Mouse (Mus musculus) small intestine, adult 2 months (tissue): ENCODE measurements at regions not wholly inside any gene's neighbourhood (a gene's known extent, or its start where the extent isn't known, plus 50 kb on each side); places are given as distances from the start of the nearest gene placed in this dataset.

Experiments used
- H3K27ac ChIP-seq: fragments of 200-500 bp; 2 replicates; pipeline ENCODE4 v1.5.1; 2012; ENCODE audit warnings: low read depth, low read length, control low read depth, inconsistent platforms; ENCODE audit not compliant: insufficient read depth
- H3K27me3 ChIP-seq: fragments of 200-500 bp; 2 replicates; pipeline ENCODE4 v1.6.1; 2012; ENCODE audit warnings: mild to moderate bottlenecking, moderate library complexity, low read length, inconsistent platforms; ENCODE audit not compliant: control insufficient read depth, insufficient read depth
- H3K36me3 ChIP-seq: fragments of 200-500 bp; 2 replicates; pipeline ENCODE4 v1.6.1; 2012; ENCODE audit warnings: mild to moderate bottlenecking, low read length, control low read depth, inconsistent platforms; ENCODE audit not compliant: control insufficient read depth, insufficient read depth
- H3K4me1 ChIP-seq: fragments of 200-500 bp; 2 replicates; pipeline ENCODE4 v1.6.1; 2012; ENCODE audit warnings: low read length, inconsistent platforms, mixed read lengths; ENCODE audit not compliant: control insufficient read depth, insufficient read depth, insufficient read length
- H3K4me3 ChIP-seq: fragments of 200-500 bp; 2 replicates; pipeline ENCODE4 v1.5.1; 2012; ENCODE audit warnings: low read depth, mild to moderate bottlenecking, control low read depth, inconsistent platforms, low read length, moderate library complexity
- CTCF ChIP-seq: fragments of 200-500 bp; IDR thresholded peaks from 2 replicates; pipeline ENCODE4 v1.5.1; 2012; ENCODE audit warnings: low read depth, mild to moderate bottlenecking, control low read depth, inconsistent platforms, low read length, moderate library complexity, mixed read lengths; ENCODE audit not compliant: insufficient replicate concordance, insufficient read length; ENCODE audit errors: extremely low read depth
- POLR2A ChIP-seq: fragments of 200-500 bp; IDR thresholded peaks from 2 replicates; pipeline ENCODE4 v1.6.1; 2012; ENCODE audit warnings: low read depth, mild to moderate bottlenecking, control low read depth, inconsistent platforms, low read length, moderate library complexity
- WGBS: fragments of 180-500 bp; shearing (Covaris S2); methylation state at CpG from one replicate; pipeline ENCODE4 v1.1.7; 2018; 5-methylcytosine and 5-hydroxymethylcytosine counted together

- H3K4me3 ChIP-seq = no peak overlapping the region
- H3K36me3 ChIP-seq = no peaks in the 10 kb centered on the region
- 65% methylated on average over 2 of the region's 2 CpGs for WGBS
- TF ChIP-seq CTCF (no peak), POLR2A (no peak)
- no peak overlapping the region for H3K27ac ChIP-seq
- no peaks in the 10 kb centered on the region for H3K4me1 ChIP-seq
- no peaks in the 10 kb centered on the region for H3K27me3 ChIP-seq
Measured at GRCm38 (mm10) chr6:117252361-117252760, 84.0 kb downstream of the Cxcl12 start.

DNA sequence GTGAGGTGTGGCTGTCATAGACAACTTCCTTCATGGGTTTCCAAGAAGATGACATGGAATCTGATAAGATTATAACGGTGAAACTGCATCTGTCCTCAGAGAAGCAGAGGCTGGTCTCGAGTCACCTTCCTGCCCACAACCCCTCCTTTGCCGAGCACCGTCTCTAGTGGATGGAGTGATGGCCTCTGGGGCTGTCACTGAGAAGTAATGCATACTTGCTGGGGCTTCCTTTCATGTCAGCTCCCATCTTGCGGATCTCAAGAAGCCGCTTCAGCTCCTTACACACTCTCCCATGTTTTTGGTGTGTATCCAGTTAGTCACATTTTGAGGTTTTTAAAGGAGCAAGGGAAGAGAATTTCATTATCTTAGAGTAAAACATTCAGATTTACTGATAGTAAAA, 84.7 kb downstream of the Cxcl12 start:
- Histone ChIP-seq H3K27me3 (no peaks in the 10 kb centered on the region), H3K4me3 (no peak overlapping the region), H3K4me1 (no peaks in the 10 kb centered on the region), H3K27ac (no peak overlapping the region), H3K36me3 (no peaks in the 10 kb centered on the region)
- 76% methylated on average over 6 of the region's 6 CpGs for WGBS
- TF ChIP-seq CTCF (no peak), POLR2A (no peak)

DNA sequence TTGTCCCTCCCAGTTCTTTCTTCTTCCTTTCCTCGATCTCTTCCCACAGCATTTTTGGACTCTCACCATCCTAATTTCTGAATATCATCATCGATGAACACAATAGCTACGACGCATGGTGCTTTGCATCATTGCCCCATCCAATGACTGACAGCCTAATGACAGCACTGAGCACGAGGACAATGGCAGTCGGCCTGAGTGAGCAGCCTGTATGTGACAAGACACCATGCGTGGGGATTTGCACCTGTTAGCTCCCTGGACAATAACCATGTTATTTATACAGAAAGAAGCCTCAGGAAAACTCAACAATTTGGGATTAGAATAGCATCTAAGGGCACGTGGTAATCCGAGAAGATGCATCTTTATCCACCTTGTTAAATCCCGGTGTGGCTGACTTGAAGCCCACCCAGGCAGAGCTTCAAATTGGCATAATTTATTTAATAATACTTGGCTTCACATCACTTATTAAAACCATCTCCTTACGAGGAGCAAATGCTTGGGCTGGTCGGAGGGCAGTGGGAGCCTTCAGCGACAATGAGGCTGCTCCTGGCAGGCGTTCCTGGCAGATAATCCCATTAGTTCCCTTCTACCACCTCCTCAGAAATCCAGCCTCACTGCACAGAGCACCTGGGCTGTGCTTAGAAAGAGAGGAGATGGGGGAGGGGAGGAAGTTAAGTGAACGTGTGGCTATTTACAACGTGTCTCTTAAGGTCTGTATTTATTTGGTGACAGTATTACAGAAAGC, 85.4 kb downstream of the Cxcl12 start:
- TF ChIP-seq CTCF = no peak
- no peak for TF ChIP-seq POLR2A
- WGBS = 67% methylated on average over 16 of the region's 16 CpGs

GRCm38 (mm10) chr6:117254620-117255228, 86.4 kb downstream of the Cxcl12 start:
- Histone ChIP-seq H3K4me3 (no peak overlapping the region), H3K4me1 (no peaks in the 10 kb centered on the region), H3K36me3 (no peaks in the 10 kb centered on the region), H3K27ac (no peak overlapping the region), H3K27me3 (no peaks in the 10 kb centered on the region)
- TF ChIP-seq CTCF (no peak), POLR2A (no peak)
- 65% methylated on average over 3 of the region's 3 CpGs for WGBS

More for the DNA sequence above, 85.4 kb downstream of the Cxcl12 start:
- Histone ChIP-seq H3K4me3 (no peak overlapping the region), H3K27ac (no peak overlapping the region), H3K27me3 (no peaks in the 10 kb centered on the region), H3K36me3 (no peaks in the 10 kb centered on the region), H3K4me1 (no peaks in the 10 kb centered on the region)

- TF ChIP-seq CTCF = no peak
- TF ChIP-seq POLR2A = no peak
- Histone ChIP-seq H3K4me1 (no peaks in the 10 kb centered on the region), H3K36me3 (no peaks in the 10 kb centered on the region), H3K27ac (no peak overlapping the region), H3K27me3 (no peaks in the 10 kb centered on the region), H3K4me3 (no peak overlapping the region)
- WGBS = 81% methylated on average over 3 of the region's 3 CpGs
Measured at GRCm38 (mm10) chr6:117255399-117256098, 87.2 kb downstream of the Cxcl12 start.

- WGBS = 84% methylated on average over 2 of the region's 2 CpGs
- Histone ChIP-seq H3K4me3 (no peak overlapping the region), H3K27ac (no peak overlapping the region), H3K4me1 (no peaks in the 10 kb centered on the region), H3K27me3 (no peaks in the 10 kb centered on the region), H3K36me3 (no peaks in the 10 kb centered on the region)
- TF ChIP-seq CTCF (no peak), POLR2A (no peak)
Measured at GRCm38 (mm10) chr6:117256099-117256471, 87.8 kb downstream of the Cxcl12 start.

DNA sequence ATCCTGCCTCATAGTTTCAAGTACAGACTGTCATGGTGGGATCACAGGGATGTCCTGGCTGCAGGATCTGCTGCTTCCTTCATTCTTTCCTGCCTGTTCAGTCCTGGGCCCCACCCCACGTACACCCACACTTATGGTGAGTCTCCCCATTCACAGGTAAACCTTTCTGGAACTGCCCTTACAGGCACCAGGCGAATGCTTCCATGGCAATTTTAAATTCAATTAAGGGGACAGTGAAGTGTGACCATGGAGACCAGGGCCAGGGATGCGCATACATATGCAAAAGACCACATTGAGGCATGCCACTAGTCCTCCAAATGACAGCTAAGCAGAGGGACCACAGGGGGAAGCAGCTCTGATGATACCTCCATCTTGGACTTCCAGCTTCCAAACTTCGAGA, 89.3 kb downstream of the Cxcl12 start:
- H3K27ac ChIP-seq = no peak overlapping the region
- TF ChIP-seq CTCF = no peak
- no peak for TF ChIP-seq POLR2A
- 83% methylated on average over 4 of the region's 4 CpGs for WGBS
- no peak overlapping the region for H3K4me3 ChIP-seq
- H3K4me1 ChIP-seq = no peaks in the 10 kb centered on the region
- H3K27me3 ChIP-seq = no peaks in the 10 kb centered on the region
- no peaks in the 10 kb centered on the region for H3K36me3 ChIP-seq
